Mouse (Mus musculus) myocyte (in vitro differentiated cells): Measurements from ENCODE around the gene Opn4.

Experiments
- MAX ChIP-seq: IDR thresholded peaks from one replicate; pipeline ENCODE4 v1.6.1; 2011; ENCODE audit warnings: low read depth, mild to moderate bottlenecking, control low read depth
- POLR2A ChIP-seq: IDR thresholded peaks from one replicate; pipeline ENCODE4 v1.6.1; 2011; ENCODE audit warnings: low read depth, mild to moderate bottlenecking, control low read depth, moderate library complexity; ENCODE audit not compliant: insufficient read length
- POLR2AphosphoS2 ChIP-seq: IDR thresholded peaks from one replicate; pipeline ENCODE4 v1.6.1; 2011; ENCODE audit warnings: low read depth, control low read depth; ENCODE audit not compliant: insufficient read length
- TCF12 ChIP-seq: IDR thresholded peaks from one replicate; pipeline ENCODE4 v1.6.1; 2011; ENCODE audit warnings: mild to moderate bottlenecking, control low read depth; ENCODE audit not compliant: poor library complexity, insufficient read depth, severe bottlenecking
- USF1 ChIP-seq: IDR thresholded peaks from one replicate; pipeline ENCODE4 v1.6.1; 2011; ENCODE audit warnings: low read depth, mild to moderate bottlenecking, control low read depth, moderate library complexity

- no peak for TF ChIP-seq POLR2A
- TF ChIP-seq TCF12: no peak
- TF ChIP-seq MAX: no peak
- TF ChIP-seq POLR2AphosphoS2: no peak
- TF ChIP-seq USF1: no peak
Measured at GRCm38 (mm10) chr14:34585358-34586105, 14.4 kb downstream of the Opn4 start.
